Mouse (Mus musculus) embryonic facial prominence, embryonic 15.5 days (tissue): ENCODE measurements around the gene Wdr26. TPM values are rescaled to one million over a fixed set of nuclear protein-coding genes. Genes with fewer than 3 reads are reported as not detected.

Source experiments
- ATAC-seq: fragments of 200-750 bp; cut with Nextera tagmentation; 2 replicates; pipeline ENCODE4 v1.8.0; 2017; ENCODE audit warnings: low read depth, moderate TSS enrichment; ENCODE audit not compliant: insufficient number of reproducible peaks, low FRiP score, low TSS enrichment
- H3K27ac ChIP-seq: fragments of 300-500 bp; sonication (generic); replicated peaks from 2 replicates; pipeline ENCODE4 v1.5.1; 2015; ENCODE audit warnings: mild to moderate bottlenecking, inconsistent platforms
- H3K27me3 ChIP-seq: fragments of 300-500 bp; sonication (generic); 2 replicates; pipeline ENCODE4 v1.6.1; 2015; ENCODE audit warnings: inconsistent platforms
- H3K36me3 ChIP-seq: fragments of 300-500 bp; sonication (generic); 2 replicates; pipeline ENCODE4 v1.6.1; 2015; ENCODE audit warnings: mild to moderate bottlenecking, inconsistent platforms
- H3K4me1 ChIP-seq: fragments of 300-500 bp; sonication (generic); 2 replicates; pipeline ENCODE4 v1.6.1; 2015; ENCODE audit warnings: inconsistent platforms
- H3K4me2 ChIP-seq: fragments of 300-500 bp; sonication (generic); replicated peaks from 2 replicates; pipeline ENCODE4 v1.6.1; 2015; ENCODE audit warnings: mild to moderate bottlenecking, inconsistent platforms
- H3K4me3 ChIP-seq: fragments of 300-500 bp; sonication (generic); replicated peaks from 2 replicates; pipeline ENCODE4 v1.5.1; 2015; ENCODE audit warnings: mild to moderate bottlenecking, inconsistent platforms
- H3K9ac ChIP-seq: fragments of 300-500 bp; sonication (generic); 2 replicates; pipeline ENCODE4 v1.6.1; 2015; ENCODE audit warnings: inconsistent platforms
- H3K9me3 ChIP-seq: fragments of 300-500 bp; sonication (generic); replicated peaks from 2 replicates; pipeline ENCODE4 v1.6.1; 2016; ENCODE audit warnings: inconsistent platforms
- WGBS: fragments of 180-500 bp; shearing (Covaris S2); methylation state at CpG from one replicate; pipeline ENCODE4 v1.1.7; 2015; 5-methylcytosine and 5-hydroxymethylcytosine counted together
- polyA plus RNA-seq: library from polyadenylated mRNA; unstranded; fragments of >200 nt; fragmentation: Nextera tagmentation; extraction: Ambion mirVana; gene quantifications from 2 replicates; pipeline ENCODE4 v1.2.1, GENCODE M21; 2015

The Wdr26 gene
- polyA plus RNA-seq, 1 experiment from 2014 or later, result 38.0 TPM

DNA sequence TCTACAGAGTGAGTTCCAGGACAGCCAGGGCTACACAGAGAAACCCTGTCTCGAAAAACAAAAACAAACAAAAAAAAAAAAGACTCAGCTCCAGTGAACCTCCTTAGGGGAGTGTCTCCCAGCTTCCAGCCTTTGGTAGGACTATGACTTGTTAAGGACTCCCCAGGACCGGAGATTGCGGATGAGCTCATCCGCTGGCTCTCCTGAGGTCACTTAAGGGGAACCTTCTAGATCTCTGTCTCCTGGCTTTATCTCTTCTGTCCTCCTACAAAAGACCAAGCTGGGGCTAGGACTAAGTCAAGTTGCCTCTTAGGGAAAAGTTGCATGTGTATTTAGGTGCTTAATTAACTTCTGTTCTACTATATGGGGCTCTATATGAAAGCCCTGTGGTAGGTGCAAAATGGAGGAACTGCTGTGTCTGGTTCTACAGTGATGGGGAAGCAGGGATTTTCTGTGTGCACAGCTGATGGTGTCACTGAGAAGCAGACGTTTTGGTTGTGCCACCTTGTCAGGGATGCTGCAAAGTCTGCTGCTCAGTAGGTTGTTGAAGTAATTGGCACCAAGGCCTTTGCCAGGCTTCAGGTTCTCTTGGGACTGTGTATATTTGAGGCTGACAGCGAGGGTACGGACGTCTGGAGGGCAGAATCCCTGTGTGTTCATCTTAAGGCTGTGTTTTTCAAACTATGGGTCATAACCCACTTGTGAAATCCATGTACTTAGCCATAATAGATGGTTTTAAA is 2.7 kb upstream of the Wdr26 start:
- no peak overlapping the region for H3K9ac ChIP-seq
- no peak for ATAC-seq
- no peak overlapping the region for H3K4me2 ChIP-seq
- peaks cover 18% of the 10 kb centered on the region for H3K4me1 ChIP-seq
- H3K27ac ChIP-seq, result no peak overlapping the region
- 0 out of 2 replicates have a peak, but pooled peaks cover 3% of the 10 kb centered on the region for H3K36me3 ChIP-seq
- no peaks in the 10 kb centered on the region for H3K27me3 ChIP-seq
- WGBS, result 82% methylated on average over 8 of the region's 8 CpGs
- H3K9me3 ChIP-seq, result no peaks in the 10 kb centered on the region
- no peak overlapping the region for H3K4me3 ChIP-seq

DNA sequence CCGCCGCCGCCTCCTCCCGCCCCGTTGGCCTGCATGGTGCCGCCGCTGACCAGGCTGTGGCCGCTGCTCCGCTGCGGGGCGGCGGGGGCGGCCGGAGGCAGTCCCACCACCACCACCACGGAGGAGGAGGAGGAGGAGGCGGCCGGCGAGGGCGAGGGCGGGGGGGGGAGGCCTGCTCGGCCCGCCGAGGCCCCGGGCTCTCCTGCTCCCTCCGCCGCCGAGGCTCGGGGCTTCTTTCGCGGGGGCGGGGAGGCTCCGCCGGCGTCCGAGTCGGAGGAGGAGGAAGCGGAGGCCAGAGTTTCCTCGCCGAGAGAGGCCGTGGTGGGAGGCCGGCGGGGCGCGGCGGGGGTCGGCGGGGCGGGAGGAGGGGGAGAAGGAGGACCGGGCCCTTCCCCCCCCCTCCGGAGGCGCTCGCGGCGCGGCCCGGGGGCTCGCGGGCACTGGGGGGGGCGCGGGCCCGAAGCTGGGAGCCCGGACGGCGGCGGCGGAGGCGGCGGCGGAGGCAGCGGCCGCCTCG is 340 bp downstream of the Wdr26 start:
- Histone ChIP-seq H3K4me3 (peak overlapping the region; percentile 89), H3K4me2 (peak overlapping the region; percentile 79), H3K27me3 (no peaks in the 10 kb centered on the region), H3K27ac (peak overlapping the region; percentile 92), H3K36me3 (no peaks in the 10 kb centered on the region), H3K4me1 (peaks cover 18% of the 10 kb centered on the region), H3K9me3 (no peaks in the 10 kb centered on the region), H3K9ac (peak overlapping the region; percentile 96)
- 0% methylated on average over 22 of the region's 72 CpGs for WGBS
- ATAC-seq, result peak; percentile 15

DNA sequence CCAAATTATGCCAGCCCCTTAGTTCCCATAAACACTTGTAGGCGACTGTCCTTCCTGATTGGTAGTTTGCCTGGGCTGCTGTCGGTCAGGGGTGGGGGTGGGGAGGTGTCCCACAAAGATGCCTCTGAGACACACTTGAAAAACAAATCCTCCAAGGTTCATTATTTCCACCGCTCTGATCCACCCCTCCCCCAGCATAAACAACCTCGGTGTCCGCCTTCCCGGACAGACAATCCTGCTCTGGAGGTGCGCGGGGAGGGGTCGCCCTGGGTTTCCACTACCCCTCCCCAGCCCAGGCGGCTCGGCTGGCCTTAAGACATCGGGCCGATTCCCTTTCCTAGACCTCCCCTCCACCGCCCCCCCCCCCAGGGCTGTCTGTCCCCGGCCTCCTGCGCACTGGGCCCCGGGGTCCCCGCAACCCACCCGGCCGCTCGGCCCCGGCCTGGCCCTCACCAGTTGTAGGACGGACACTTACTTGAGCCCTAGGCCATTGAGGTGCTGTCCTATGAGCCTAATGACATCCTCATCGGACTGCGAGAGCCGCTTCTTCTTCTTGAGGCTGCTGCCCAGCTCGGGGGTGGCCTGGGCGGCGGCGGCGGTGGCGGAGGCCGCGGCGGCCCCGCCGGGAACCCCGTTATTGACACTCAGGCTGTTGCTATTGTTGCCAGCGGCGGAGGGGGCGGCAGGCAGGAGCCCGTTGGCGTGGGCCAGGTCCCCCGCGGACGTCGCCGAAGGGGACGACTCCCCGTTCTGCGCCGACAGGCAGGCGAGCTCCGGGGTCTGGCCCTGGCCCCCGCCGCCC is 999 bp downstream of the Wdr26 start:
- WGBS, result 0% methylated on average over 55 of the region's 56 CpGs
- H3K27ac ChIP-seq, result peak overlapping the region; percentile 92
- H3K36me3 ChIP-seq, result peaks cover 3% of the 10 kb centered on the region; the same call in 1 of the 2 replicates
- peak overlapping the region; percentile 79 for H3K4me2 ChIP-seq
- H3K4me1 ChIP-seq, result peaks cover 18% of the 10 kb centered on the region
- ATAC-seq, result 0 out of 2 replicates have a peak, but pooled peaks have one; percentile 8
- peak overlapping the region; percentile 89 for H3K4me3 ChIP-seq
- no peaks in the 10 kb centered on the region for H3K27me3 ChIP-seq
- peak overlapping the region; percentile 96 for H3K9ac ChIP-seq
- H3K9me3 ChIP-seq, result no peaks in the 10 kb centered on the region

DNA sequence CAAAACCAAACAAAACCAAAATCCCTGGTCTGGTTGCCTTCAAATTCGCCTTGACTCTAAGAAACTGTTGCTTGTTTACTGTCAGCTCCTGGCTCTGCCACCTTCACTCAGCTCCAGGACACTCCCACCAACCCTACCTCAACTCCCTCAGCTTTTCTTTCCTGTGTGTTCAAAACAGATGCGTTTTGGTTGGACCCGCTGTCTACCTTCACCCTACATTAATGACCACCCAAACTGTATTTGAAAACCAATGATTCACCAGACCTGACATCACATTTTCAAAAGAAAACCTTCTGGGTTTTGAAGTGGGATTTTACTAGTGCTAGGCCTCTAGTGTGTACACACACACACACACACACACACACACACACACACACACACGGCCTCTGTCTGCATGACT is 1.7 kb downstream of the Wdr26 start:
- Histone ChIP-seq H3K4me1 (peaks cover 18% of the 10 kb centered on the region), H3K27ac (peak overlapping the region; percentile 92; the same call in 1 of the 2 replicates), H3K36me3 (peaks cover 6% of the 10 kb centered on the region; the same call in 1 of the 2 replicates), H3K4me2 (peak overlapping the region; percentile 79), H3K27me3 (no peaks in the 10 kb centered on the region), H3K9me3 (no peaks in the 10 kb centered on the region), H3K4me3 (peak overlapping the region; percentile 89), H3K9ac (peak overlapping the region; percentile 96; the same call in 1 of the 2 replicates)
- 9% methylated on average over 4 of the region's 4 CpGs for WGBS
- ATAC-seq, result no peak

DNA sequence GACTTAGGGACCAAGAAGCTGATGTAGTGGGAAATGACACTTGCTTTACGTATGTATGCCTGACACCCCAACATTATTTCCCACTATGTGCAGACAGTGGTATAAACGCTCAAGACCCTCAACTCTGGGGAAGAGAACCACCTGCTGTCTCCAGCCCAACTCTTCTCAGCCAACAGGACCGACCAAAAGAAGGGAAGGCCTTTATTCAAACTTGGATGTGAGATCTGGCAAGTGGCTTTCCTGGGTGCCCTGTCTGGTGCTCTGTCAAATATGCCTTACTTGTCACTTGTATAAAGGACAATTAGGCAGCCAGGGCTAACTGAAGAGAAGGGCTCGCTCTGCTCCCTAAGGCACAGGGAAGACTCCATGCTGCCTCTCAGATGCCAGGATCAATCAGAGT is 12.4 kb downstream of the Wdr26 start:
- H3K27ac ChIP-seq, result no peak overlapping the region
- no peak overlapping the region for H3K4me2 ChIP-seq
- H3K4me3 ChIP-seq, result no peak overlapping the region
- WGBS, result 92% methylated on average over 4 of the region's 4 CpGs
- ATAC-seq, result no peak
- H3K4me1 ChIP-seq, result no peaks in the 10 kb centered on the region
- H3K36me3 ChIP-seq, result peaks cover 76% of the 10 kb centered on the region
- H3K9ac ChIP-seq, result no peak overlapping the region
- no peaks in the 10 kb centered on the region for H3K27me3 ChIP-seq
- no peaks in the 10 kb centered on the region for H3K9me3 ChIP-seq

DNA sequence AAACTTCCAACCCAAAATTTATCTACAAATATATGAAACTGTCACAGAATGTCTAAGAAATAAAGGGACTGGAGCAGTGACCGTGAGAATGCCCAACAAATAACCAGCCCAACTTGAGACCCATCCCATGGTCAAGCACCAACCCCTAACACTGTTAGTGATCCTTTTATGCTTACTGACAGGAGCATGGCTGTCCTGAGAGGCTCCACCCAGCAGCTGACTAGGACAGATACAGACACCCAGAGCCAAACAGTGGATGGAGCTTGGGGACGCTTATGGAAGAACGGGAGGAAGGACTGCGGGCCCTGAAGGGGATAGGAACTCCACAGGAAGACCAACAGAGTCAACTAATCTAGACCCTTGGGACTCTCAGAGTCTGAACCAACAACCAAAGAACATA is 22.9 kb downstream of the Wdr26 start:
- no peak for ATAC-seq
- Histone ChIP-seq H3K9me3 (no peaks in the 10 kb centered on the region), H3K27ac (no peak overlapping the region), H3K9ac (no peak overlapping the region), H3K4me3 (no peak overlapping the region), H3K4me1 (no peaks in the 10 kb centered on the region), H3K27me3 (no peaks in the 10 kb centered on the region), H3K4me2 (no peak overlapping the region), H3K36me3 (peaks cover 72% of the 10 kb centered on the region)
- WGBS, result 86% methylated on average over 4 of the region's 4 CpGs

DNA sequence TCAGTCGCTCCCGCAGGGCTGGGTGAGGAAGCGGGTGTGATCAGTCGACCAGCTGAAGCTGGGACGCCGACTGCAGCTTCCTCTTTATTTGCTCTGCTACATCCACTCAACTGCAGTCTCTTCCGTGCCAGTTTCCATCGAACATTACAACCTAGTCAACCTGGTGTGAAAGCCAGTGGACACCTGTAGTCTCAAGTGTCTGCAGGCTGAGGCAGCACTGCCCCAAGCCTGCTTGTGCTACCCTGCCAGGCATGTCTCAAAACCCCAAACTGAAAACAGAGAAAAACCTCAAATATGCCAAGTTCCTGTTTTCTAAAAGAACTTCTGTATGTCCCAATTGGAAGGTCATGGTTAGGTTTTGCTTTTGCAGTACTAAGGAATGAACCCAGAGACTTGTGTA is 41.6 kb downstream of the Wdr26 start:
- no peak for ATAC-seq
- WGBS, result 72% methylated on average over 8 of the region's 8 CpGs
- Histone ChIP-seq H3K36me3 (peaks cover 49% of the 10 kb centered on the region), H3K9ac (no peak overlapping the region), H3K4me1 (no peaks in the 10 kb centered on the region), H3K27ac (no peak overlapping the region; the same call in 1 of the 2 replicates), H3K4me2 (no peak overlapping the region), H3K9me3 (no peaks in the 10 kb centered on the region), H3K27me3 (no peaks in the 10 kb centered on the region), H3K4me3 (no peak overlapping the region)

DNA sequence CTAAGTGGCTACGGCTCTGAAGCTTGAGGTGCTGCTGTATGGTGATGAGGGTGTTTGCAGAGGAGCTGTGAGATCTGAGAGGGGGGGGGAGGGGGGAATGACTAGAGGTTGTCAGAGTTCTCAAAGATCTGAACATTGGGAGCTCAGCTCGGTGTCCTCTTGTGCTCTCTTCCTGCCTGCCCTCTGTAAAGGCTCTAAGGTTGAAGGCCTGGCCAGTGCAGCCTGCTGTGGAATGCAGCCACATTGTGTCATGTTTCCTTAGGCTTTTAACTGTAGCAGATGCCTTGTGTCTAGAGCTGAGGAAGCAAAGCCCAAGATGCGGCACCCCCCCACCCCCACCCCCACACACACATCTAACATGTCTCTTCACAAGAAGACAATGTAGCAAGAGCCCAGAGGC is 43.4 kb downstream of the Wdr26 start:
- ATAC-seq, result no peak
- Histone ChIP-seq H3K27ac (no peak overlapping the region), H3K36me3 (peaks cover 58% of the 10 kb centered on the region), H3K4me3 (no peak overlapping the region), H3K9me3 (no peaks in the 10 kb centered on the region), H3K9ac (no peak overlapping the region), H3K4me1 (no peaks in the 10 kb centered on the region), H3K27me3 (no peaks in the 10 kb centered on the region), H3K4me2 (no peak overlapping the region)
- 77% methylated on average over 3 of the region's 3 CpGs for WGBS

DNA sequence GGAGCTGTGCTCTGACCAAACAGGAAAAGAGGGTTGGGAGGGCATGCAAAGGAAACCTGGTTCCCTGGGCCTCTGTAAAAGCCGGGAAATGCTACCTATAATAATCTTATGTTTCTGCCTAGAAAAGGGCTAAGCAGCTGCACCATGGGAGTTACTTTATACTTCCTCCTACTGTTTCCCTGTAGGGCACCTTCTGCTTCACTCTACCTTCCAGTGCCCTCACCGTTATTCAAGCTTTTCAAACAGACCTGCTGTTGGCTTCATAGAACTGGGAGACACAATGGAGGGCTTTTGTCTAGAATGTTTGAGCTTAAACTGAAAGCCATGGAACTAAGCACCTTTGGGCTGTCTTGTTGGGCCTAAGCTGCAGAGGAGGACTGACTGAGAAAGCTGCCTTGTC is 44.0 kb downstream of the Wdr26 start:
- peaks cover 63% of the 10 kb centered on the region for H3K36me3 ChIP-seq
- no peaks in the 10 kb centered on the region for H3K9me3 ChIP-seq
- H3K4me1 ChIP-seq, result no peaks in the 10 kb centered on the region
- no peak overlapping the region for H3K9ac ChIP-seq
- WGBS, result 78% methylated on average over 2 of the region's 2 CpGs
- no peak for ATAC-seq
- H3K27me3 ChIP-seq, result no peaks in the 10 kb centered on the region
- no peak overlapping the region for H3K27ac ChIP-seq
- H3K4me2 ChIP-seq, result no peak overlapping the region
- H3K4me3 ChIP-seq, result no peak overlapping the region

DNA sequence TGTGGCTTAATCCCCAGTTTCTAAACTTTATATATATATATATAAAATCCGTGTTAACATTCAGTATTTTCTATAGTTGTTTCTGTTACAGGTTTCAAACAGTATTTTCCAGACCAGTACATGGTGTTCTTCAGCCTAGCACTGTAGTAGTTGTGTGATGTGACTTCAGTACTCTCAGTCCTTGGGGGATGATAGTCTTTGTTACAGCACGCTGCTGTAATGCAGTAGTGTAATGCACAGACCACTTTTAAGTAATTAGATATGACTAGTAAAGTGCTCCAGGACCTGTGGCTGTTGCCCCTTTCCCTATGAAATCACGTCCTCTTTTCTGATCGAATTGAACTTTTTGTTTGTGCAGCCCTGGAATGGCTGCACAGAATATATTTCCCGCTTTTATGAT is 60.3 kb downstream of the Wdr26 start:
- peak overlapping the region; percentile 89; the same call in 1 of the 2 replicates for H3K27ac ChIP-seq
- ATAC-seq, result no peak

DNA sequence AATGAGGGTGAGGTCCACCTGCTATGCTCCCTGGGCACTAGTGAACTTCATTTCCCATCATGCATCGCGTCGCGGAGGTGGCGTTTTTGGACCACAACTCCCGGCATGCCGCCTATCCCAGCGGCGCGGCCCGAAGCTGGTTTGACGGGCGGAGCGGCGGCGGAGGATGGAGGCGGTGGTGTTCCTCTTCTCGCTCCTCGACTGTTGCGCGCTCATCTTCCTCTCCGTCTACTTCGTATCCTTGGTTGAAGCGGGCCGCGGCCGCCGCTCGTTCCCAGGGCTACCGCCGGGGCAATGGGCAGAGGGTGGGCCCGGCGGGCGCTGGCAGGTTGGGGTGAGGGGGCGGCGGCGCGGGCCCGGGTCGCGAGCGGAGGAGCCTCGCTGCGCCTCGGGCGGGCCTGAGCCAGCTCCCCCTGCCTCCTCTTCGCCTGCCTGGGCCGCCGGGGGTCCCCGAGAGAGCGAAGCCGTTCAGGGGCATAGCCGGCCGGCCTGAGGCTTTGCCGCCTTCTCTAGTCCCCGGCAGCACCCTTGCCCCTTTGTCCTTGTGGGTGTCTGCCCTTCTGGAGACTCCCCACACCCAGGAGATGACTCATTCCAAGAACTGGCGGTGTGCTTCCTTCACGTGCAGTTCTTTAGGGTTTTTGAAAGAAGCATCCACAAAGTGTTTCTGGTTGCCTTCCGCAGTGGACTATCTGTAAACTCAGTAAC is 60.8 kb downstream of the Wdr26 start:
- WGBS, result under 1% methylated on average over 59 of the region's 59 CpGs

More for the DNA sequence above, 60.3 kb downstream of the Wdr26 start:
- Histone ChIP-seq H3K9ac (peak overlapping the region; percentile 81), H3K9me3 (no peaks in the 10 kb centered on the region), H3K4me1 (peaks cover 10% of the 10 kb centered on the region), H3K4me3 (peak overlapping the region; percentile 67), H3K4me2 (peak overlapping the region; percentile 55), H3K27me3 (no peaks in the 10 kb centered on the region), H3K36me3 (peaks cover 16% of the 10 kb centered on the region; the same call in 1 of the 2 replicates)
- 24% methylated on average over 5 of the region's 5 CpGs for WGBS

More for the DNA sequence above, 60.8 kb downstream of the Wdr26 start:
- H3K9ac ChIP-seq, result peak overlapping the region; percentile 81
- H3K27ac ChIP-seq, result peak overlapping the region; percentile 89
- H3K36me3 ChIP-seq, result peaks cover 16% of the 10 kb centered on the region; the same call in 1 of the 2 replicates
- H3K4me3 ChIP-seq, result peak overlapping the region; percentile 67
- H3K4me2 ChIP-seq, result peak overlapping the region; percentile 55
- no peaks in the 10 kb centered on the region for H3K27me3 ChIP-seq
- peaks cover 10% of the 10 kb centered on the region for H3K4me1 ChIP-seq
- H3K9me3 ChIP-seq, result no peaks in the 10 kb centered on the region
- peak; percentile 88 for ATAC-seq
